Mouse (Mus musculus) hematopoietic multipotent progenitor cell, adult 10-12 weeks (in vitro differentiated cells): Measurements from ENCODE around the gene Pou3f4. TPM values are rescaled to one million over a fixed set of nuclear protein-coding genes. Genes with fewer than 3 reads are reported as not detected.

ENCODE experiments used
- polyA plus RNA-seq: library from polyadenylated mRNA; stranded (reverse); fragments of >175 nt; gene quantifications from 2 replicates; pipeline ENCODE4 v1.2.3, GENCODE M21; 2012; ENCODE audit warnings: low replicate concordance

The Pou3f4 gene
- polyA plus RNA-seq: not detected in 2 replicates

GRCm38 (mm10) chrX:110814151-110814571 lies at the start of gene Pou3f4:
Pou3f4 (plus strand) TSS chrX:110814280.

